Mouse (Mus musculus) heart, postnatal 14 days (tissue): ENCODE measurements around the gene Fam166a. TPM values are rescaled to one million over a fixed set of nuclear protein-coding genes. Genes with fewer than 3 reads are reported as not detected.

Source experiments
- DNase-seq, 2 experiments: peaks; one replicate each; pipeline ENCODE4 v3.0.0; 2021 to 2022
- intact Hi-C: fragments of 180-260 bp; cut with DNase I; formaldehyde crosslinking; loops from one replicate; pipeline ENCODE4 v1.15.1; 2025
- total RNA-seq, 2 experiments: library from RNA; stranded (reverse); gene quantifications; 2 replicates each; pipeline ENCODE4 v1.2.3; 2021

Fam166a gene
- total RNA-seq, 2 experiments from 2014 or later: not detected

- intact Hi-C loops: no loop called here
- no peak for DNase-seq
These were observed 45.7 kb downstream of the Fam166a start for GRCm38 (mm10) chr2:25264286-25264660.

DNA sequence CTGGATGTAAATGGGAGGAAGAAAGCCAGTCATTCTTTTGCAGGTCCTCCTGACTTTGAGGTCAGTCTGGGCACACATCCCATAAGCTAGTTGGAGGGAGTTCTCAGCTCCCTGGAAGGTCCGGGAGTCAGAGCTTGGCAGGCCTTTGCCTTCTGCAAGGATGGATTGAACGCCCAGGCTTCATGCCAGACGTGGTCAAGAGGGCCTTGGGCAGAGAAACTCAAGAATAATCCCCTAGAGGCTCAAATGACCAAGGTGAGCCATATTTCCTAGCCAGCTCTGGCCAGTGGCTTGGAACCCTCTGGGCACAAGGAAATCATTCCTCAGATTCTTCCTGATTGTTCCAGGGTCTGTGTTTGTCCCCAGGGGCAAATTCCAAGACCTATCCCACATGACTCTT is 46.3 kb downstream of the Fam166a start:
- intact Hi-C loops: no loop called here
- no peak for DNase-seq

DNA sequence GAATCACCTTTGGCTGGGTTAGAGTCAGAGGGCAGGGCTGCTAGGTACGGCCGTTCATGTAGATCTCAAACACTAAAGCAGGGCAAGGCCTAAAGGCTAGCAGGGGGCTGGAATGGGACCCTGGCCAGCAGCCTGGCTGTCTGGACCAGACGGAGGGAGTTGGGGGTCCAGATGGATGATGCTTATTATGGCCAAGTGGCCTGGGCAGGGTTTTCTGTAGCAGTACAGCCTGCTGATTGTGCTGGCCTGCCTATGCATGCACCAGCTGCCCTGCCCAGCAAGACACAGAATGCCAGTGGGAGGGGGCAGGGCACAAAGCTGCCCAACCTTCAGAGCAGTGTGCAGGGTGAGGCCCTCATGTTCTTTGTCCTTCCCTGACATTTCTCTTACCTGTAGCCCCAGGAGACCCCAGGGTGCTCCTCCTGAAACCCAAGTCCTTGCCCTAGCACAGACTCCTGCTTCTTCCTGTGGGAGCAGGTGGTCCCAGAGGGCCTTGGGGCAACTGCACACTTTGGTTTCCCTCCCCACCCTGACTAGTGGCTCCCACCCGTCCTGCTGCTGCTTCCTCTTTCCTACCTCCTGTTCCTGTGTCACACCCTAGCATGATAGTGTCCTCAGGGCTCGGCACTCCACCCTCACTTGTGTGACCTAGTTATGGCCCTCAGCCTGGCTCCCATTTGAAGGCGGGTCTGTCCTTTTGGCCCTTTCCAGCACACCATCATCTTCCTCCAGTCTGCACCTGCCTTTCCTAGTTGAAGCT is 47.5 kb downstream of the Fam166a start:
- peak in 1 of 2 experiments; percentile 42 for DNase-seq
- intact Hi-C loops: no loop called here

GRCm38 (mm10) chr2:25266720-25267119 is 48.2 kb downstream of the Fam166a start:
- peak; percentile 45 to 59 for DNase-seq
- intact Hi-C loops: no loop called here

DNA sequence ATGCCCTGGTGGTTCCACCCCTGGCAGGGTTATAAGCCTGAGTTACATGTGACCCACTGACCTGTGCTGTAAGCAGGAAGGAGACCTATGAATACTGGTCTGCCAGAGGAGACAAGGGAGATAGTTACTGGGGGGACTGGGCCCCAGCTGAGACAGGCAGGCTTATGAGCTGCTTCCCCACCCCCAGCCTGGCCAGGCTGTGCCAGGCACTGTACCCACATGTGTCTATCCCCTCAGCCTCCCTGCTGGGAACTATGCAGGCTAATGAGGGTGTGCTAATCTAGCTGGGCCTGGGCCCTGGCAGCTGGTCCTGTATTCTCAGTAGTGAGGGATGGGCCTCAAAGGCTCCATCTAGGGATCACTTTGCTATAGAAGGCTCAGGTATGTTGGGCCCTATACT is 48.7 kb downstream of the Fam166a start:
- DNase-seq: no peak
- intact Hi-C loops: no loop called here

- no peak for DNase-seq
- intact Hi-C loops: no loop called here
These were observed 49.3 kb downstream of the Fam166a start for GRCm38 (mm10) chr2:25267746-25268309.

Other genes starting within 250 kb of the Fam166a start
- gene Mrpl41, start 243.6 kb upstream of the Fam166a start, total RNA-seq: 10 to 100 TPM; 86.2 to 90.2 TPM
- gene Pnpla7, start 242.7 kb upstream of the Fam166a start, total RNA-seq: 10 to 100 TPM; 18.5 to 23.9 TPM
- gene Nsmf, start 164.4 kb upstream of the Fam166a start, total RNA-seq: 10 to 100 TPM; 33.6 to 35.4 TPM
- gene Entpd8, start 138.4 kb upstream of the Fam166a start, total RNA-seq: not detected
- gene Noxa1, start 123.6 kb upstream of the Fam166a start, total RNA-seq: not detected
- 10 to 100 TPM; 14.0 to 15.0 TPM for gene Nrarp, start 38.0 kb upstream of the Fam166a start, total RNA-seq
- 1 to 10 TPM; 5.0 to 5.5 TPM for gene Tor4a, start 21.9 kb upstream of the Fam166a start, total RNA-seq
- gene Nelfb, start 7.3 kb upstream of the Fam166a start, total RNA-seq: 10 to 100 TPM; 35.7 to 36.2 TPM
- gene Stpg3, start 4.1 kb upstream of the Fam166a start, total RNA-seq: not detected
- 100 to 1,000 TPM; 205 to 231 TPM for gene Tubb4b, start 6.0 kb downstream of the Fam166a start, total RNA-seq
- not detected for gene Slc34a3, start 15.6 kb downstream of the Fam166a start, total RNA-seq
- gene Rnf224, start 18.0 kb downstream of the Fam166a start, total RNA-seq: not detected
- gene Rnf208, start 23.5 kb downstream of the Fam166a start, total RNA-seq: under 1 TPM; 0.41 to 0.63 TPM
- gene Cysrt1, start 23.7 kb downstream of the Fam166a start, total RNA-seq: not detected
- gene AL732309.1, start 28.1 kb downstream of the Fam166a start, total RNA-seq: 1 to 10 TPM; 1.9 to 2.4 TPM
- 10 to 100 TPM; 12.7 to 13.4 TPM for gene Tmem203, start 36.7 kb downstream of the Fam166a start, total RNA-seq
- gene Tprn, start 43.9 kb downstream of the Fam166a start, total RNA-seq: 1 to 10 TPM; 5.7 to 7.6 TPM
- 10 to 100 TPM; 38.3 to 46.9 TPM for gene Ssna1, start 53.7 kb downstream of the Fam166a start, total RNA-seq
- 10 to 100 TPM; 44.0 to 44.1 TPM for gene Anapc2, start 53.7 kb downstream of the Fam166a start, total RNA-seq
- not detected for gene Tmem210, start 69.4 kb downstream of the Fam166a start, total RNA-seq
- under 1 TPM in 1 of 2 experiments, not detected in 1; 0.55 TPM for gene Lrrc26, start 71.2 kb downstream of the Fam166a start, total RNA-seq
- not detected for gene Grin1, start 100.4 kb downstream of the Fam166a start, total RNA-seq
- 10 to 100 TPM; 22.1 to 22.2 TPM for gene Man1b1, start 113.6 kb downstream of the Fam166a start, total RNA-seq
- 1 to 10 TPM; 2.7 to 3.9 TPM for gene Dpp7, start 137.6 kb downstream of the Fam166a start, total RNA-seq
- gene Uap1l1, start 146.9 kb downstream of the Fam166a start, total RNA-seq: 1 to 10 TPM; 4.5 to 6.0 TPM
- 1 to 10 TPM in 1 of 2 experiments, under 1 TPM in 1; 0.88 to 1.5 TPM for gene Sapcd2, start 153.6 kb downstream of the Fam166a start, total RNA-seq
- 10 to 100 TPM; 16.1 to 17.0 TPM for gene Entpd2, start 177.1 kb downstream of the Fam166a start, total RNA-seq
- gene Npdc1, start 180.6 kb downstream of the Fam166a start, total RNA-seq: 10 to 100 TPM; 33.8 to 37.1 TPM
- gene Fut7, start 204.5 kb downstream of the Fam166a start, total RNA-seq: not detected
- 10 to 100 TPM; 22.0 to 24.4 TPM for gene Abca2, start 210.0 kb downstream of the Fam166a start, total RNA-seq
- gene Clic3, start 238.1 kb downstream of the Fam166a start, total RNA-seq: 1 to 10 TPM; 3.0 to 3.9 TPM
- 10 to 100 TPM; 22.9 to 23.4 TPM for gene Paxx, start 242.3 kb downstream of the Fam166a start, total RNA-seq